Mouse (Mus musculus): ENCODE data around the gene Dagla. TPM values are rescaled to one million over a fixed set of nuclear protein-coding genes. Genes with fewer than 3 reads are reported as not detected.

Dagla gene
- polyA plus RNA-seq, 1 experiment from 2014 or later = 2.4 TPM

- peaks cover 40% of the 10 kb centered on the region for H3K36me3 ChIP-seq
- no peak overlapping the region for H3K9ac ChIP-seq
- no peaks in the 10 kb centered on the region for H3K27me3 ChIP-seq
- no peaks in the 10 kb centered on the region for H3K9me3 ChIP-seq
- no peak overlapping the region for H3K27ac ChIP-seq
- ATAC-seq (ENCODE audit: insufficient number of reproducible peaks, insufficient read depth, low FRiP score, low TSS enrichment, low read depth) = no peak
- no peaks in the 10 kb centered on the region for H3K4me1 ChIP-seq
- WGBS = 90% methylated on average over 10 of the region's 10 CpGs
- no peak overlapping the region for H3K4me3 ChIP-seq
- no peak overlapping the region for H3K4me2 ChIP-seq
These were observed 90.7 kb downstream of the Dagla start for GRCm38 (mm10) chr19:10213796-10214471.

GRCm38 (mm10) chr19:10210885-10211284, 93.8 kb downstream of the Dagla start:
- H3K4me1 ChIP-seq = no peaks in the 10 kb centered on the region
- H3K4me3 ChIP-seq = no peak overlapping the region
- H3K27ac ChIP-seq = no peak overlapping the region
- no peak overlapping the region for H3K4me2 ChIP-seq
- no peaks in the 10 kb centered on the region for H3K9me3 ChIP-seq
- peaks cover 71% of the 10 kb centered on the region for H3K36me3 ChIP-seq
- ATAC-seq (ENCODE audit: insufficient number of reproducible peaks, insufficient read depth, low FRiP score, low TSS enrichment, low read depth) = no peak
- WGBS = 90% methylated on average over 4 of the region's 4 CpGs
- H3K27me3 ChIP-seq = no peaks in the 10 kb centered on the region
- H3K9ac ChIP-seq = no peak overlapping the region; the same call in 1 of the 2 replicates

DNA sequence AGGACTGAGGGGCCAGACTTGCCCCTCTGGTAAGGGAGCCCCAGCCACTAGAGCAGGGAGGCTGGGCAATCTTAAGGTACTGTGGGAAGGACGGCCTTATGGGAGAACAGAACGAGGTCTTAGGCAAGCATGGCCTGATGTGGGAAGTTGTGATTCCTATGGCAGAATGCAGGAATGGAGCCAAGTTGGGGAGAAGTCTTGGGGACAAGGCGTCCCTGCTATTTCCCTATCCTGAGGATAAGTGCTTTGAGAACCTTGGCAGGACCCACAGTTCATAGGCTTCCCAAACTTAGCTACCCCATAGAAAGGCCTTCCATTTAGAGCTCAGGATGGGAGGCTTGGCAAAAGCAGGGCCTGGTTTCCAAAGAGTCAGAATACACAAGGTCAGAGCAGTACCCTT, 95.8 kb downstream of the Dagla start:
- H3K9me3 ChIP-seq = no peaks in the 10 kb centered on the region
- no peak overlapping the region for H3K27ac ChIP-seq
- H3K27me3 ChIP-seq = no peaks in the 10 kb centered on the region
- H3K4me2 ChIP-seq = no peak overlapping the region
- H3K4me3 ChIP-seq = no peak overlapping the region
- ATAC-seq (ENCODE audit: insufficient number of reproducible peaks, insufficient read depth, low FRiP score, low TSS enrichment, low read depth) = no peak
- peaks cover 72% of the 10 kb centered on the region for H3K36me3 ChIP-seq
- H3K9ac ChIP-seq = no peak overlapping the region
- WGBS = 81% methylated on average over 3 of the region's 3 CpGs
- H3K4me1 ChIP-seq = peaks cover 9% of the 10 kb centered on the region

DNA sequence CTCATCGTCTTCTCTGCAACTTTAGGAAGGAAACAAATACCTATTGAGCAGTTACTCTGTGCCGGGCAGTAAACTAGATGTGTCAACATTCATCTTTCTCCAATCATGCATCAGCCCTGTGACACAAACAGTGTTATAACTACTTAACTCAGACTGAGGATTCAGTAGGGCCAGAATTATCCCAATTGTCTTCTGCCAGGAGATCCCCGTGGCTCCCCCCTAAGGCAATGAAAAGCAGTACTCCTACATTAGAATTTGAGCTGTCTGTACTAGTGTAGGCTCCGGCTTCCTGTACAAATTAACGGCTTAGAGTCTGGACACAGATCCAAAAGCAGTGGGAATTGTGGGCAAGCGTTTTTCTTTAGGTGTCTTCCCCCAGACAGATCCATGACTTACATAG, 99.6 kb downstream of the Dagla start:
- Histone ChIP-seq H3K27ac (no peak overlapping the region), H3K9ac (no peak overlapping the region), H3K9me3 (no peaks in the 10 kb centered on the region), H3K4me3 (peak overlapping the region; percentile 90), H3K4me1 (peaks cover 17% of the 10 kb centered on the region), H3K36me3 (peaks cover 61% of the 10 kb centered on the region), H3K27me3 (no peaks in the 10 kb centered on the region), H3K4me2 (peak overlapping the region; percentile 90)
- 62% methylated on average over 6 of the region's 6 CpGs for WGBS
- no peak for ATAC-seq (ENCODE audit: insufficient number of reproducible peaks, insufficient read depth, low FRiP score, low TSS enrichment, low read depth)

DNA sequence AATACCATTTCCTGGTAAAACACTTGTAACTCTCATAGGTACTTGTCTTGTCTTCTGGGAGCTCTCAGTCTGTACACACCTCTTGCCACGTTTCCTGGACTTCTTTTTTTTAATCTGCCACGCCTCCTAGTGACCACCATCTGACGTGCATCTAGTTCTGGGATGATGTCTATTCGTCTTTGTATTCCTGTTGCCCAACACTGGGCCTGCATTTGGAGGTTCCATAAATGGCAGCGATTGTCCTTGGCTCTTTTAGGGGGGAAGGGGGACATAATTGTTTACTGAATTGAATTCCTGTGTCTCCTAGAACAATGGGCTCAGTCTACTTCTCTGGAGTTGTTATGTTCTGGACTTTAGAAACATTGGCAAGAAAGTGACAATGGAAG, 100.1 kb downstream of the Dagla start:
- Histone ChIP-seq H3K4me1 (peaks cover 17% of the 10 kb centered on the region), H3K27ac (peak overlapping the region; percentile 83), H3K9me3 (no peaks in the 10 kb centered on the region), H3K36me3 (peaks cover 61% of the 10 kb centered on the region), H3K9ac (peak overlapping the region; percentile 93), H3K4me2 (peak overlapping the region; percentile 90), H3K27me3 (no peaks in the 10 kb centered on the region), H3K4me3 (peak overlapping the region; percentile 90)
- ATAC-seq (ENCODE audit: insufficient number of reproducible peaks, insufficient read depth, low FRiP score, low TSS enrichment, low read depth) = no peak
- 3% methylated on average over 5 of the region's 5 CpGs for WGBS

- 0% methylated on average over 40 of the region's 40 CpGs for WGBS
- H3K36me3 ChIP-seq = peaks cover 61% of the 10 kb centered on the region
- ATAC-seq (ENCODE audit: insufficient number of reproducible peaks, insufficient read depth, low FRiP score, low TSS enrichment, low read depth) = peak; percentile 84
These were observed 100.6 kb downstream of the Dagla start, which contains the start of the genes Tmem258 and Fen1 for GRCm38 (mm10) chr19:10203848-10204615. Tmem258 (plus strand) TSS chr19:10204014. Fen1 (minus strand) TSS chr19:10204169.

GRCm38 (mm10) chr19:10203146-10203847, 101.4 kb downstream of the Dagla start:
- Histone ChIP-seq H3K36me3 (peaks cover 54% of the 10 kb centered on the region), H3K9me3 (no peaks in the 10 kb centered on the region), H3K27me3 (no peaks in the 10 kb centered on the region), H3K4me2 (peak overlapping the region; percentile 90), H3K4me3 (peak overlapping the region; percentile 90), H3K9ac (peak overlapping the region; percentile 93), H3K27ac (peak overlapping the region; percentile 83), H3K4me1 (peaks cover 17% of the 10 kb centered on the region)
- ATAC-seq (ENCODE audit: insufficient number of reproducible peaks, insufficient read depth, low FRiP score, low TSS enrichment, low read depth) = peak; percentile 29; the same call in 1 of the 2 replicates
- 2% methylated on average over 23 of the region's 23 CpGs for WGBS

More at GRCm38 (mm10) chr19:10203848-10204615, 100.6 kb downstream of the Dagla start, which contains the start of the genes Tmem258 and Fen1:
- H3K4me1 ChIP-seq = peaks cover 17% of the 10 kb centered on the region
- H3K9me3 ChIP-seq = no peaks in the 10 kb centered on the region
- H3K27me3 ChIP-seq = no peaks in the 10 kb centered on the region
- H3K4me2 ChIP-seq = peak within 1 kb of the TSS; percentile 90
- H3K9ac ChIP-seq = peak within 1 kb of the TSS; percentile 93
- peak within 1 kb of the TSS; percentile 90 for H3K4me3 ChIP-seq
- peak within 1 kb of the TSS; percentile 83 for H3K27ac ChIP-seq

DNA sequence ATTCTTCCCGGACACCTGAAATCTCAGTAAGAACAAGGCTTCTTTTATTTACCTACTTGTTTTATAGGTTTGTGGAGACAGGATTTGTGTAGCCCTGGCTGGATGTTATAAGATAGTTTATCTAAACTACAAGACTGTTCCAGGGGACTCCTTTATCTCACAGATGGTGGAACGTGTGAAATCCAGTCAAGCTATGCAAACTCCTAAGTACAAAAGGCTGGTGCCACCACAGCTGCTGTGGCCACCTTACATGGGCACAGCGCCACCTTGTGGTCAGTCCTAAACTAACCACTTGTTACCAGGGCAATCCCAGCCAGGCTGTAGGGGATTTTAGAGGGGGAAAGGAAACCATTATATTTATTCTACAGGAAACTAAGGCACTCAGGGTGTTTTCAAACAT, 106.0 kb downstream of the Dagla start:
- Histone ChIP-seq H3K9ac (no peak overlapping the region), H3K4me1 (peaks cover 8% of the 10 kb centered on the region), H3K27me3 (no peaks in the 10 kb centered on the region), H3K36me3 (peaks cover 67% of the 10 kb centered on the region), H3K9me3 (no peaks in the 10 kb centered on the region), H3K27ac (no peak overlapping the region), H3K4me3 (no peak overlapping the region), H3K4me2 (no peak overlapping the region)
- 30% methylated on average over 3 of the region's 3 CpGs for WGBS
- ATAC-seq (ENCODE audit: insufficient number of reproducible peaks, insufficient read depth, low FRiP score, low TSS enrichment, low read depth) = no peak

DNA sequence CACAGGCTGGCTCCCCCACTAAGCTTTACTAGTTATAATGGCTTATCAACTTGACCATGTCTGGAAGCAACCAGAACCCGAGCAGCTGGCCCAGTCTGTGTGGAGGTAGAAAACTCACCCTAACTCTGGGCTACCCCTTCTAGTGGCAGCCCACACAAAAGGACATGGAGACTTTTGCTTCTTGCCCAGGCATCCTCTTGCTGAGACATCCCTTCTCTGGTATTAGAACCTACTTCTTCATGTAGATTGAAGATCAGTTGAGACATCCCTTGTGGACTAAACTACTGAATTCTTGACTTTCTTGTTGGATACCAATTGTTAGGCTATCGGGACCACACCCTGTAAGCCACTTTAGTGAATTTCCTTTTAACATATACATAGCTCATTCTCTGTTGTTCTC, 106.4 kb downstream of the Dagla start:
- Histone ChIP-seq H3K4me3 (no peak overlapping the region), H3K27ac (no peak overlapping the region), H3K4me1 (peaks cover 8% of the 10 kb centered on the region), H3K4me2 (no peak overlapping the region), H3K9me3 (no peaks in the 10 kb centered on the region), H3K27me3 (no peaks in the 10 kb centered on the region), H3K36me3 (peaks cover 71% of the 10 kb centered on the region), H3K9ac (no peak overlapping the region)
- WGBS = 80% methylated on average over 2 of the region's 2 CpGs
- ATAC-seq (ENCODE audit: insufficient number of reproducible peaks, insufficient read depth, low FRiP score, low TSS enrichment, low read depth) = no peak

- ATAC-seq (ENCODE audit: insufficient number of reproducible peaks, insufficient read depth, low FRiP score, low TSS enrichment, low read depth) = no peak
- Histone ChIP-seq H3K9me3 (no peaks in the 10 kb centered on the region), H3K4me3 (no peak overlapping the region), H3K4me1 (no peaks in the 10 kb centered on the region), H3K9ac (no peak overlapping the region), H3K36me3 (peaks cover 83% of the 10 kb centered on the region), H3K27ac (no peak overlapping the region), H3K4me2 (no peak overlapping the region), H3K27me3 (no peaks in the 10 kb centered on the region)
- WGBS = 86% methylated on average over 4 of the region's 4 CpGs
These were observed 107.5 kb downstream of the Dagla start for GRCm38 (mm10) chr19:10197130-10197529.
